Mouse (Mus musculus) midbrain, postnatal 0 days (tissue): ENCODE measurements at regions not wholly inside any gene's neighbourhood (a gene's known extent, or its start where the extent isn't known, plus 50 kb on each side); places are given as distances from the start of the nearest gene placed in this dataset.
A peak's percentile ranks its signal among the peaks of the same experiment; 100 is the strongest.

Experiments
- ATAC-seq: fragments of 200-750 bp; cut with Nextera tagmentation; 2 replicates; pipeline ENCODE4 v1.8.0; 2017; ENCODE audit warnings: moderate number of reproducible peaks, mild to moderate bottlenecking, moderate TSS enrichment, moderate library complexity; ENCODE audit not compliant: low FRiP score
- DNase-seq: peaks from one replicate; pipeline ENCODE4 v3.0.0-alpha.2; 2015; ENCODE audit warnings: low spot score
- H3K27ac ChIP-seq: fragments of 300-500 bp; sonication (generic); 2 replicates; pipeline ENCODE4 v1.5.1; 2014; ENCODE audit warnings: low read depth, mild to moderate bottlenecking, low read length, mixed read lengths
- H3K27me3 ChIP-seq: fragments of 300-500 bp; sonication (generic); 2 replicates; pipeline ENCODE4 v1.6.1; 2014; ENCODE audit warnings: low read length, control low read depth, mixed read lengths; ENCODE audit not compliant: insufficient read depth
- H3K36me3 ChIP-seq: fragments of 300-500 bp; sonication (generic); 2 replicates; pipeline ENCODE4 v1.6.1; 2014; ENCODE audit warnings: low read length, control low read depth, mixed read lengths; ENCODE audit not compliant: insufficient read depth
- H3K4me1 ChIP-seq: fragments of 300-500 bp; sonication (generic); 2 replicates; pipeline ENCODE4 v1.6.1; 2014; ENCODE audit warnings: mild to moderate bottlenecking, control low read depth, antibody characterized with exemption, low read length, mixed read lengths; ENCODE audit not compliant: insufficient read depth
- H3K4me2 ChIP-seq: fragments of 300-500 bp; sonication (generic); 2 replicates; pipeline ENCODE4 v1.6.1; 2014; ENCODE audit warnings: low read depth, mild to moderate bottlenecking, low read length, mixed read lengths; ENCODE audit not compliant: poor library complexity, severe bottlenecking
- H3K4me3 ChIP-seq: fragments of 300-500 bp; sonication (generic); 2 replicates; pipeline ENCODE4 v1.5.1; 2014; ENCODE audit warnings: low read depth, mild to moderate bottlenecking, low read length, moderate library complexity
- H3K9ac ChIP-seq: fragments of 300-500 bp; sonication (generic); replicated peaks from 2 replicates; pipeline ENCODE4 v1.6.1; 2014; ENCODE audit warnings: mild to moderate bottlenecking, low read length, moderate library complexity, mixed read lengths; ENCODE audit not compliant: poor library complexity, severe bottlenecking
- H3K9me3 ChIP-seq: fragments of 300-500 bp; sonication (generic); 2 replicates; pipeline ENCODE4 v1.6.1; 2016; ENCODE audit warnings: low read length, control low read depth
- CTCF ChIP-seq: IDR thresholded peaks from 2 replicates; pipeline ENCODE4 v1.5.1; 2016; ENCODE audit warnings: antibody characterized with exemption, mild to moderate bottlenecking
- WGBS: fragments of 180-500 bp; shearing (Covaris S2); extraction: QIAGEN DNeasy Blood & Tissue Kit; methylation state at CpG from one replicate; pipeline ENCODE4 v1.1.7; 2014; 5-methylcytosine and 5-hydroxymethylcytosine counted together

- no peaks in the 10 kb centered on the region for H3K27me3 ChIP-seq
- H3K27ac ChIP-seq = no peak overlapping the region
- no peak for TF ChIP-seq CTCF
- H3K9ac ChIP-seq = no peak overlapping the region
- ATAC-seq = no peak
- no peak for DNase-seq
- H3K9me3 ChIP-seq = no peaks in the 10 kb centered on the region
- H3K4me1 ChIP-seq = no peaks in the 10 kb centered on the region
- no peak overlapping the region for H3K4me2 ChIP-seq
- no peaks in the 10 kb centered on the region for H3K36me3 ChIP-seq
- no peak overlapping the region for H3K4me3 ChIP-seq
- WGBS = 68% methylated on average over 5 of the region's 5 CpGs
Observed at GRCm38 (mm10) chr8:98566661-98567060, 849.6 kb downstream of the Cdh8 start.

GRCm38 (mm10) chr8:98518459-98518858 is 897.8 kb downstream of the Cdh8 start:
- Histone ChIP-seq H3K27ac (no peak overlapping the region), H3K9ac (no peak overlapping the region), H3K27me3 (no peaks in the 10 kb centered on the region), H3K9me3 (no peaks in the 10 kb centered on the region), H3K36me3 (no peaks in the 10 kb centered on the region), H3K4me2 (no peak overlapping the region), H3K4me1 (no peaks in the 10 kb centered on the region), H3K4me3 (no peak overlapping the region)
- DNase-seq (peak; percentile 35), ATAC-seq (no peak)
- 22% methylated on average over 4 of the region's 4 CpGs for WGBS
- no peak for TF ChIP-seq CTCF

GRCm38 (mm10) chr8:98515246-98515645 is 901.0 kb downstream of the Cdh8 start:
- no peak overlapping the region for H3K4me3 ChIP-seq
- no peaks in the 10 kb centered on the region for H3K36me3 ChIP-seq
- H3K9me3 ChIP-seq = no peaks in the 10 kb centered on the region
- DNase-seq (no peak), ATAC-seq (no peak)
- H3K27ac ChIP-seq = no peak overlapping the region
- no peak overlapping the region for H3K4me2 ChIP-seq
- TF ChIP-seq CTCF = no peak
- no peak overlapping the region for H3K9ac ChIP-seq
- 81% methylated on average over 5 of the region's 5 CpGs for WGBS
- no peaks in the 10 kb centered on the region for H3K27me3 ChIP-seq
- no peaks in the 10 kb centered on the region for H3K4me1 ChIP-seq

GRCm38 (mm10) chr8:98496793-98497192 is 919.5 kb downstream of the Cdh8 start:
- H3K27me3 ChIP-seq = no peaks in the 10 kb centered on the region
- no peaks in the 10 kb centered on the region for H3K36me3 ChIP-seq
- ATAC-seq (no peak), DNase-seq (no peak)
- no peak overlapping the region for H3K4me2 ChIP-seq
- H3K9me3 ChIP-seq = no peaks in the 10 kb centered on the region
- no peak for TF ChIP-seq CTCF
- no peak overlapping the region for H3K27ac ChIP-seq
- WGBS = 90% methylated on average over 3 of the region's 3 CpGs
- no peak overlapping the region for H3K4me3 ChIP-seq
- H3K4me1 ChIP-seq = no peaks in the 10 kb centered on the region
- no peak overlapping the region for H3K9ac ChIP-seq

GRCm38 (mm10) chr8:98463375-98464030 is 952.8 kb downstream of the Cdh8 start:
- no peak overlapping the region for H3K27ac ChIP-seq
- no peaks in the 10 kb centered on the region for H3K27me3 ChIP-seq
- no peak overlapping the region for H3K9ac ChIP-seq
- ATAC-seq (no peak), DNase-seq (peak; percentile 3)
- no peak for TF ChIP-seq CTCF
- no peaks in the 10 kb centered on the region for H3K4me1 ChIP-seq
- H3K4me3 ChIP-seq = no peak overlapping the region
- no peaks in the 10 kb centered on the region for H3K9me3 ChIP-seq
- H3K36me3 ChIP-seq = no peaks in the 10 kb centered on the region
- no peak overlapping the region for H3K4me2 ChIP-seq
- WGBS = 58% methylated on average over 3 of the region's 3 CpGs

- DNase-seq (no peak), ATAC-seq (no peak)
- 78% methylated on average over 1 of the region's 1 CpGs for WGBS
Observed at GRCm38 (mm10) chr8:98455539-98455938, 960.7 kb downstream of the Cdh8 start.

More at GRCm38 (mm10) chr8:98455539-98455938, 960.7 kb downstream of the Cdh8 start:
- H3K36me3 ChIP-seq = no peaks in the 10 kb centered on the region
- H3K27ac ChIP-seq = no peak overlapping the region
- no peak overlapping the region for H3K4me3 ChIP-seq
- H3K9ac ChIP-seq = no peak overlapping the region
- no peaks in the 10 kb centered on the region for H3K9me3 ChIP-seq
- no peaks in the 10 kb centered on the region for H3K4me1 ChIP-seq
- no peaks in the 10 kb centered on the region for H3K27me3 ChIP-seq
- no peak overlapping the region for H3K4me2 ChIP-seq
- no peak for TF ChIP-seq CTCF
